Mouse (Mus musculus): ENCODE data around the gene Cdca3. TPM values are rescaled to one million over a fixed set of nuclear protein-coding genes. Genes with fewer than 3 reads are reported as not detected.
A peak's percentile ranks its signal among the peaks of the same experiment; 100 is the strongest.

Cdca3 gene
- total RNA-seq, 1 experiment, result 128 TPM

DNA sequence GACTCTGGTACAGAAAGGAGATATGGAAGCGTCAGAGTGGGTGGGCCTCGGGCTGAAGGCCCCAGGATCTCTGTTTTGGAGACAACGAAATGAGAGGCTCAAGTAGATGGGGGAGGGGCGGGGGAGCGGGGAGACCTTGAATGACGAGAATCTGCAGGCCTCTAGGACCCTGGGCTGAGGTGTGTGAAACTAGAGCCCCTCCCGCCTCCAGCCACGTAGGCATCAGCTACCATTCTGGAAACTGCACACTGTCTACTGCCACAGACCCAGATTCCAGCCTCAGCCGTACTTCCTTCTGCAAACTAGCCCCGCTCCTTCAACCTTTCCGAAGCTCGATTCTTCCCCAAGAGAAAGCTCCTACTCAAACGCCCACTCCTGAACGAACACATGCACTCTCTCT, 27.0 kb downstream of the Cdca3 start:
- H3K9me3 ChIP-seq (ENCODE audit: control insufficient read depth, insufficient read depth, low read depth, low read length), result no peaks in the 10 kb centered on the region
- in situ Hi-C loops (cut with MboI; ENCODE audit: low sequenced_read_pairs in 2 of 2, unreplicated experiment in 2 of 2), result no loop called here
- DNase-seq (ENCODE audit: low read depth, low spot score), result no peak
- no peaks in the 10 kb centered on the region; the same call in 1 of the 2 replicates for H3K36me3 ChIP-seq (ENCODE audit: control insufficient read depth, insufficient read depth, low read length, poor library complexity, severe bottlenecking)
- peak overlapping the region; percentile 79 to 81 for H3K4me3 ChIP-seq (ENCODE audit: insufficient read depth in 1 of 2, low read depth in 1 of 2, low read length in 2 of 2, poor library complexity in 1 of 2, severe bottlenecking in 1 of 2)
- no peak overlapping the region for H3K27ac ChIP-seq (ENCODE audit: insufficient read depth, low read depth, low read length, poor library complexity, severe bottlenecking)
- TF ChIP-seq MAFK (IDR thresholded peaks at IDR 0.05; ENCODE audit: insufficient read depth, low read depth, low read length), result no peak
- no peak for TF ChIP-seq ZNF384 (IDR thresholded peaks at IDR 0.05; ENCODE audit: low read depth, low read length)
- no peak for TF ChIP-seq CHD2 (IDR thresholded peaks at IDR 0.05; ENCODE audit: low read depth, low read length)
- TF ChIP-seq ZC3H11A (IDR thresholded peaks at IDR 0.05; ENCODE audit: borderline replicate concordance, low read depth, low read length), result no peak
- TF ChIP-seq HCFC1 (IDR thresholded peaks at IDR 0.05; ENCODE audit: borderline replicate concordance, insufficient read depth, low read length), result no peak
- peaks cover 5 to 28% of the 10 kb centered on the region in 2 experiments; a peak in 3 of 4 replicates for H3K4me1 ChIP-seq (ENCODE audit: control insufficient read depth in 2 of 2, insufficient read depth in 2 of 2, low read length in 2 of 2, poor library complexity in 1 of 2)
- no peak overlapping the region; the same call in 1 of the 2 replicates for H3K9ac ChIP-seq (ENCODE audit: insufficient read depth, low read depth, low read length, poor library complexity, severe bottlenecking)

DNA sequence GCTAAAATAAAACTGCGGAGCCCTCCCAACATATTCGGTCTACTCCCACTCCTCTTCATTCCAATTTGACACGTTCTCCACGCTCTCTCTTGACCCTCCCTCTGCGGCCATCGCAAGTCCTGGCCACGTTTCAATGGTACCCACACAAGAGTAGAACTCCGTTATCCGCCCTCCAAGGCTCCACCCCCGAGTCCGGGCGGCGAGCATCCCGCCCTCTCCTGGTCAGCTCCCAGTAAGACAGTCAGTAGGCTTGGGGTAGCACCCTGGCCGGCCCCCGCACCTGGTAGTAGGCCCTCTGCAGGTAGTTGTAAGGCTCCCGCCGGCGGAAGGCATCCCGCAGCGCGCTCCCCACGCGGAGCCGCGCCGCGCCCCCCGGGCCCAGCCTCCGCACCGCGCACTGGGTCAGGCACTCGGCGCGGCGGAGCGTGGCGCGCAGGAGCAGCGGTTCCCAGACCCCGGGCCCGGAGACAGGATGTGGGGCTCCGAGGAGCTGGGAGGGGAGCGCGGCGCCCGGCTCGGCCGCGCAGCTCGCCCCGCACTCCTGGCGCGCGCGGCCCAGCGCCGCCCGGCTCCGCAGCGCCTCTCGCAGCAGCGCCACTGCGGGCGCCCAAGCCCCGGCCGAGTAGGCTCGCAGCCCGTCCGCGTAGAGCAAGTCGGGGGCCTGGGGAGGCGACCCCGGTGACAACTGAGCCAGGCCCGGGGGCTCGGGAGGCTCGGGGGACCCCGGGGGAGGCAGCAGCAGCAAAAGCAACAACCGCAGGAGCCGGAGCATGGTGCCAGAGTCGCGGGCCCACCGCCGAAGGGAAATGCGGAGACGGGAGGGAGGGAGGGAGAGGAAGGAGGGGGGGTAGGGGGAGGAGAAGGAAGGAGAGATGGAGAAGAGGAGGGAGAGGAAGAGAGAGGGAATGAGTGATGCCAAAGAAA, 27.8 kb downstream of the Cdca3 start, which contains the start of gene P3h3:
Gene P3h3 (minus strand): TSS at position 837 of the 924 bp plus-strand sequence.
- Histone ChIP-seq H3K27ac (ENCODE audit: insufficient read depth, low read depth, low read length, poor library complexity, severe bottlenecking) (no peak within 1 kb of the TSS), H3K4me1 (ENCODE audit: control insufficient read depth in 2 of 2, insufficient read depth in 2 of 2, low read length in 2 of 2, poor library complexity in 1 of 2) (peaks cover 7 to 37% of the 10 kb centered on the region in 2 experiments; a peak in 3 of 4 replicates), H3K9ac (ENCODE audit: insufficient read depth, low read depth, low read length, poor library complexity, severe bottlenecking) (peak within 1 kb of the TSS; percentile 87), H3K36me3 (ENCODE audit: control insufficient read depth, insufficient read depth, low read length, poor library complexity, severe bottlenecking) (no peaks in the 10 kb centered on the region; the same call in 1 of the 2 replicates), H3K9me3 (ENCODE audit: control insufficient read depth, insufficient read depth, low read depth, low read length) (no peaks in the 10 kb centered on the region), H3K4me3 (ENCODE audit: insufficient read depth in 1 of 2, low read depth in 1 of 2, low read length in 2 of 2, poor library complexity in 1 of 2, severe bottlenecking in 1 of 2) (peak within 1 kb of the TSS; percentile 79 to 81)
- peak; percentile 75 for DNase-seq (ENCODE audit: low read depth, low spot score)
- in situ Hi-C loops (cut with MboI; ENCODE audit: low sequenced_read_pairs in 2 of 2, unreplicated experiment in 2 of 2), result no loop called here
- TF ChIP-seq HCFC1 (IDR thresholded peaks at IDR 0.05; ENCODE audit: borderline replicate concordance, insufficient read depth, low read length) (peak; percentile 17; the same call in 1 of the 2 replicates), CHD2 (IDR thresholded peaks at IDR 0.05; ENCODE audit: low read depth, low read length) (no peak), MAFK (IDR thresholded peaks at IDR 0.05; ENCODE audit: insufficient read depth, low read depth, low read length) (no peak), ZNF384 (IDR thresholded peaks at IDR 0.05; ENCODE audit: low read depth, low read length) (no peak), ZC3H11A (IDR thresholded peaks at IDR 0.05; ENCODE audit: borderline replicate concordance, low read depth, low read length) (no peak)

DNA sequence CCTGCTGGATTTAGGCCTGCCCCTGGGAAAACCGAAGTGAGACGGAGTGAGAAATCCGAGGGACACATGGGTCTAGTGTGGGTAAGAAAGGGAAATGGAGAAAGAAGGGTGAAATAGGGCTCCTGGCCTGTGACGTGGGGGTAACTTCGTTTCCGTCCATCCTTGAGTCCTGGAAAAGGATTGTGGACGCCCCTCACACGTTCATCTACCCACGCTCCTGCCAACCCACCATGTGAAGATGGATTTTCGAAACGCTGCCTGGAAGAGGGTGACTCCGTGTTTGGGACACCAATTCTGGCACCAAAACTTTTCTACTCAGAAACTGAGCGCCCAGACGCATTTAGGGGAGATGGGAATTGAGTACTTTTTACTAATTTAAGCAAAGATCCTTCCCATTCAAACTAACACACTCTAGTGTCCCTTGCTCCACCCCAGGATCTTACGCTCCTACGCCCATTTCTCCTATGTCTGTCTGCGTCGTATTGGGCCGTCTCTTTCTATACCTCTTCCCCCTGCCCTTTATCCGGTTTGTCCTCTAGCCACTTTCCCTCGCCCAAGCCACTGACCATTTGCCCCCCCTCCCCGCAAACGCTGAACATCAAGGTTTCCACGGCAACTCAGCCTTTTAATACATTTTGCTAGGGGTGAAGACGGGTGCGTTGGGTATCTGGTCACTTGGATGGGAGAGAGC, 28.6 kb downstream of the Cdca3 start:
- in situ Hi-C loops (cut with MboI; ENCODE audit: low sequenced_read_pairs in 2 of 2, unreplicated experiment in 2 of 2), result no loop called here
- Histone ChIP-seq H3K9ac (ENCODE audit: insufficient read depth, low read depth, low read length, poor library complexity, severe bottlenecking) (peak overlapping the region; percentile 50), H3K4me1 (ENCODE audit: control insufficient read depth in 2 of 2, insufficient read depth in 2 of 2, low read length in 2 of 2, poor library complexity in 1 of 2) (peaks cover 7 to 45% of the 10 kb centered on the region in 2 experiments), H3K9me3 (ENCODE audit: control insufficient read depth, insufficient read depth, low read depth, low read length) (no peaks in the 10 kb centered on the region), H3K4me3 (ENCODE audit: insufficient read depth in 1 of 2, low read depth in 1 of 2, low read length in 2 of 2, poor library complexity in 1 of 2, severe bottlenecking in 1 of 2) (peak overlapping the region; percentile 79 to 81), H3K27ac (ENCODE audit: insufficient read depth, low read depth, low read length, poor library complexity, severe bottlenecking) (no peak overlapping the region), H3K36me3 (ENCODE audit: control insufficient read depth, insufficient read depth, low read length, poor library complexity, severe bottlenecking) (no peaks in the 10 kb centered on the region; the same call in 1 of the 2 replicates)
- TF ChIP-seq MAFK (IDR thresholded peaks at IDR 0.05; ENCODE audit: insufficient read depth, low read depth, low read length) (no peak), CHD2 (IDR thresholded peaks at IDR 0.05; ENCODE audit: low read depth, low read length) (no peak), HCFC1 (IDR thresholded peaks at IDR 0.05; ENCODE audit: borderline replicate concordance, insufficient read depth, low read length) (no peak), ZNF384 (IDR thresholded peaks at IDR 0.05; ENCODE audit: low read depth, low read length) (no peak), ZC3H11A (IDR thresholded peaks at IDR 0.05; ENCODE audit: borderline replicate concordance, low read depth, low read length) (no peak)
- DNase-seq (ENCODE audit: low read depth, low spot score), result no peak

DNA sequence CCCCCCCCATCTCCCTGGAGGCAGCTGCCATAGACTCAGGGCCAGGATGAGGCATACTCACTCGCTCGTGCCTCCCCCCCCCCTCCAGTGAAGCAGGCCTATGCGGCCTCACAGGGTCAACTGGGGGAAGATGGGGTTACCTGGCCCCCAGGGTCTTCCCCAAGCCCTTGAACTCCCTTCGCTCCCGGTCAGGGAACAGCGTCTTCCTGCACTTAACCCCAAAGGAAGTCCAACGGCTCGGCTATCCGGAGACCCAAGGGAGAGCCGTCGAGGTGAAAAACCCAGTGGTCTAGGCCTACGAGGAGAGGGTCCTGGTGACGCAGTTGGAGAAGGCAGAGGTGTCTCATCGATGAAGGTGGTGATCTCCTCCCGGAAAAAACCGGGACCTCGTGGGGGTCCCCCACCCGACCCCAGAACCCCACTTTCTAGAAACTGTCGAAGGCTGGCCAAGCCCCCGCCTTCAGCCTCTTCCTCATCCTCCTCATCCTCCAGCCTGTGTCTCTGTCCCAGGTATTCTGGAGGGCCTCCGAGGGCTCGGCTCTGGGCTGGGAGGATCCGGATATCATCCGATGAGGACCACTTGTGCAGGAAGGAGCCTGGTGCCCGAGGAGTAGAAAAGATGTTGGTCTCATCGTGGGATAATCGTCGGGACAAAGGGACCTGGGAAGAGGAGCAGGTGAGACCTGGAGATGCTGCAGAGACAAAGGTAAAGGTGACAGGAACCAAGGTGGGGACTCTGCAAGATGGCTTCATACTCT, 29.4 kb downstream of the Cdca3 start:
- Histone ChIP-seq H3K27ac (ENCODE audit: insufficient read depth, low read depth, low read length, poor library complexity, severe bottlenecking) (no peak overlapping the region), H3K36me3 (ENCODE audit: control insufficient read depth, insufficient read depth, low read length, poor library complexity, severe bottlenecking) (no peaks in the 10 kb centered on the region; the same call in 1 of the 2 replicates), H3K9ac (ENCODE audit: insufficient read depth, low read depth, low read length, poor library complexity, severe bottlenecking) (no peak overlapping the region), H3K4me1 (ENCODE audit: control insufficient read depth in 2 of 2, insufficient read depth in 2 of 2, low read length in 2 of 2, poor library complexity in 1 of 2) (peaks cover 7 to 47% of the 10 kb centered on the region in 2 experiments), H3K9me3 (ENCODE audit: control insufficient read depth, insufficient read depth, low read depth, low read length) (no peaks in the 10 kb centered on the region), H3K4me3 (ENCODE audit: insufficient read depth in 1 of 2, low read depth in 1 of 2, low read length in 2 of 2, poor library complexity in 1 of 2, severe bottlenecking in 1 of 2) (no peak overlapping the region)
- DNase-seq (ENCODE audit: low read depth, low spot score), result no peak
- in situ Hi-C loops (cut with MboI; ENCODE audit: low sequenced_read_pairs in 2 of 2, unreplicated experiment in 2 of 2), result no loop called here
- TF ChIP-seq ZC3H11A (IDR thresholded peaks at IDR 0.05; ENCODE audit: borderline replicate concordance, low read depth, low read length) (no peak), HCFC1 (IDR thresholded peaks at IDR 0.05; ENCODE audit: borderline replicate concordance, insufficient read depth, low read length) (no peak), ZNF384 (IDR thresholded peaks at IDR 0.05; ENCODE audit: low read depth, low read length) (no peak), MAFK (IDR thresholded peaks at IDR 0.05; ENCODE audit: insufficient read depth, low read depth, low read length) (no peak), CHD2 (IDR thresholded peaks at IDR 0.05; ENCODE audit: low read depth, low read length) (no peak)

All from ES-E14 (cell line).